Mouse (Mus musculus) CD4-positive, CD25-positive, alpha-beta regulatory T cell, adult 2 months (primary cell): ENCODE data around the gene Zfp423.

ENCODE experiments used
- DNase-seq: peaks from one replicate; pipeline ENCODE4 v3.0.0-alpha.2; 2012; ENCODE audit warnings: low read depth, low spot score

Gene Zfp423

GRCm38 (mm10) chr8:87700321-87700720, 259.1 kb downstream of the Zfp423 start:
- no peak for DNase-seq

GRCm38 (mm10) chr8:87697127-87697526, 262.3 kb downstream of the Zfp423 start:
- no peak for DNase-seq

GRCm38 (mm10) chr8:87693741-87694140, 265.7 kb downstream of the Zfp423 start:
- no peak for DNase-seq

- no peak for DNase-seq
Observed at GRCm38 (mm10) chr8:87690100-87691095, 269.0 kb downstream of the Zfp423 start.

GRCm38 (mm10) chr8:87689192-87689591, 270.2 kb downstream of the Zfp423 start:
- no peak for DNase-seq

- DNase-seq = no peak
Observed at GRCm38 (mm10) chr8:87688348-87688747, 271.0 kb downstream of the Zfp423 start.

- DNase-seq = no peak
Observed at GRCm38 (mm10) chr8:87686986-87687698, 272.3 kb downstream of the Zfp423 start.

GRCm38 (mm10) chr8:87686026-87686425, 273.4 kb downstream of the Zfp423 start:
- no peak for DNase-seq

GRCm38 (mm10) chr8:87685392-87685791, 274.0 kb downstream of the Zfp423 start:
- DNase-seq = no peak

GRCm38 (mm10) chr8:87682066-87682465, 277.3 kb downstream of the Zfp423 start:
- DNase-seq = no peak

GRCm38 (mm10) chr8:87680034-87680433, 279.4 kb downstream of the Zfp423 start:
- DNase-seq = no peak

GRCm38 (mm10) chr8:87679431-87680003, 279.9 kb downstream of the Zfp423 start:
- DNase-seq = no peak

- DNase-seq = no peak
Observed at GRCm38 (mm10) chr8:87675411-87675810, 284.0 kb downstream of the Zfp423 start.

GRCm38 (mm10) chr8:87674157-87674556, 285.2 kb downstream of the Zfp423 start:
- no peak for DNase-seq

- DNase-seq = no peak
Observed at GRCm38 (mm10) chr8:87672214-87672613, 287.2 kb downstream of the Zfp423 start.

GRCm38 (mm10) chr8:87671209-87671970, 288.0 kb downstream of the Zfp423 start:
- DNase-seq = no peak

GRCm38 (mm10) chr8:87670232-87670631, 289.2 kb downstream of the Zfp423 start:
- no peak for DNase-seq

GRCm38 (mm10) chr8:87668736-87669135, 290.7 kb downstream of the Zfp423 start:
- DNase-seq = no peak

- no peak for DNase-seq
Observed at GRCm38 (mm10) chr8:87667914-87668643, 291.3 kb downstream of the Zfp423 start.

GRCm38 (mm10) chr8:87667297-87667696, 292.1 kb downstream of the Zfp423 start:
- DNase-seq = no peak

GRCm38 (mm10) chr8:87665337-87665736, 294.1 kb downstream of the Zfp423 start:
- DNase-seq = no peak
